Mouse (Mus musculus): ENCODE data around the gene Zbtb38. TPM values are rescaled to one million over a fixed set of nuclear protein-coding genes. Genes with fewer than 3 reads are reported as not detected.
A peak's percentile ranks its signal among the peaks of the same experiment; 100 is the strongest.

Gene Zbtb38
- polyA plus RNA-seq, 1 experiment from 2014 or later, result 7.5 TPM

- Histone ChIP-seq H3K36me3 (replicated peaks; ENCODE audit: insufficient read depth, low read length) (no peaks in the 10 kb centered on the region), H3K4me3 (ENCODE audit: low read depth, low read length) (no peak overlapping the region), H3K27ac (ENCODE audit: low read depth) (no peak overlapping the region), H3K4me2 (ENCODE audit: low read depth, low read length) (no peak overlapping the region), H3K4me1 (ENCODE audit: insufficient read depth) (0 out of 2 replicates have a peak, but pooled peaks cover 3% of the 10 kb centered on the region), H3K9ac (replicated peaks) (no peak overlapping the region), H3K9me3 (ENCODE audit: low read length) (no peaks in the 10 kb centered on the region), H3K27me3 (ENCODE audit: insufficient read depth, low read length) (no peaks in the 10 kb centered on the region)
- no peak for TF ChIP-seq EP300 (IDR thresholded peaks at IDR 0.05; ENCODE audit: low read depth)
- TF ChIP-seq CTCF (IDR thresholded peaks at IDR 0.05; ENCODE audit: low read depth), result peak; percentile 75
- WGBS (ENCODE audit: insufficient replicate concordance), result 51% methylated on average over 5 of the region's 5 CpGs
- ATAC-seq, result no peak
- DNase-seq, result peak; percentile 60
Observed at GRCm38 (mm10) chr9:96668628-96669027, 84.0 kb downstream of the Zbtb38 start.

GRCm38 (mm10) chr9:96660510-96661244 lies 92.0 kb downstream of the Zbtb38 start:
- H3K4me1 ChIP-seq (ENCODE audit: insufficient read depth), result no peaks in the 10 kb centered on the region
- H3K27ac ChIP-seq (ENCODE audit: low read depth), result no peak overlapping the region
- H3K9me3 ChIP-seq (ENCODE audit: low read length), result no peaks in the 10 kb centered on the region
- no peak overlapping the region for H3K4me3 ChIP-seq (ENCODE audit: low read depth, low read length)
- TF ChIP-seq CTCF (IDR thresholded peaks at IDR 0.05; ENCODE audit: low read depth) (no peak), EP300 (IDR thresholded peaks at IDR 0.05; ENCODE audit: low read depth) (no peak)
- DNase-seq (no peak), ATAC-seq (no peak)
- no peaks in the 10 kb centered on the region for H3K36me3 ChIP-seq (replicated peaks; ENCODE audit: insufficient read depth, low read length)
- no peak overlapping the region for H3K9ac ChIP-seq (replicated peaks)
- WGBS (ENCODE audit: insufficient replicate concordance), result 77% methylated on average over 10 of the region's 10 CpGs
- no peak overlapping the region for H3K4me2 ChIP-seq (ENCODE audit: low read depth, low read length)
- no peaks in the 10 kb centered on the region for H3K27me3 ChIP-seq (ENCODE audit: insufficient read depth, low read length)

GRCm38 (mm10) chr9:96659801-96660200 lies 92.8 kb downstream of the Zbtb38 start:
- DNase-seq (no peak), ATAC-seq (no peak)
- Histone ChIP-seq H3K36me3 (replicated peaks; ENCODE audit: insufficient read depth, low read length) (no peaks in the 10 kb centered on the region), H3K4me2 (ENCODE audit: low read depth, low read length) (no peak overlapping the region), H3K27me3 (ENCODE audit: insufficient read depth, low read length) (no peaks in the 10 kb centered on the region), H3K4me3 (ENCODE audit: low read depth, low read length) (no peak overlapping the region), H3K9me3 (ENCODE audit: low read length) (no peaks in the 10 kb centered on the region), H3K9ac (replicated peaks) (no peak overlapping the region), H3K27ac (ENCODE audit: low read depth) (no peak overlapping the region), H3K4me1 (ENCODE audit: insufficient read depth) (no peaks in the 10 kb centered on the region)
- TF ChIP-seq CTCF (IDR thresholded peaks at IDR 0.05; ENCODE audit: low read depth) (no peak), EP300 (IDR thresholded peaks at IDR 0.05; ENCODE audit: low read depth) (no peak)
- WGBS (ENCODE audit: insufficient replicate concordance), result 69% methylated on average over 2 of the region's 2 CpGs

- no peaks in the 10 kb centered on the region for H3K27me3 ChIP-seq (ENCODE audit: insufficient read depth, low read length)
- no peak overlapping the region for H3K27ac ChIP-seq (ENCODE audit: low read depth)
- no peak for DNase-seq
- no peak for ATAC-seq
- H3K4me1 ChIP-seq (ENCODE audit: insufficient read depth), result no peaks in the 10 kb centered on the region
- H3K4me3 ChIP-seq (ENCODE audit: low read depth, low read length), result no peak overlapping the region
- no peak for TF ChIP-seq CTCF (IDR thresholded peaks at IDR 0.05; ENCODE audit: low read depth)
- no peak for TF ChIP-seq EP300 (IDR thresholded peaks at IDR 0.05; ENCODE audit: low read depth)
- H3K9me3 ChIP-seq (ENCODE audit: low read length), result no peaks in the 10 kb centered on the region
- no peaks in the 10 kb centered on the region for H3K36me3 ChIP-seq (replicated peaks; ENCODE audit: insufficient read depth, low read length)
- H3K9ac ChIP-seq (replicated peaks), result no peak overlapping the region
- no peak overlapping the region for H3K4me2 ChIP-seq (ENCODE audit: low read depth, low read length)
- WGBS (ENCODE audit: insufficient replicate concordance), result 33% methylated on average over 4 of the region's 4 CpGs
Observed at GRCm38 (mm10) chr9:96653538-96653937, 99.1 kb downstream of the Zbtb38 start.

- no peak for DNase-seq
- 39% methylated on average over 6 of the region's 6 CpGs for WGBS (ENCODE audit: insufficient replicate concordance)
Observed at GRCm38 (mm10) chr9:96652763-96653162, 99.9 kb downstream of the Zbtb38 start.

GRCm38 (mm10) chr9:96650807-96651206 lies 101.8 kb downstream of the Zbtb38 start:
- H3K36me3 ChIP-seq (replicated peaks; ENCODE audit: insufficient read depth, low read length), result no peaks in the 10 kb centered on the region
- H3K4me2 ChIP-seq (ENCODE audit: low read depth, low read length), result no peak overlapping the region
- H3K27me3 ChIP-seq (ENCODE audit: insufficient read depth, low read length), result no peaks in the 10 kb centered on the region
- H3K4me3 ChIP-seq (ENCODE audit: low read depth, low read length), result no peak overlapping the region
- 40% methylated on average over 7 of the region's 7 CpGs for WGBS (ENCODE audit: insufficient replicate concordance)
- no peaks in the 10 kb centered on the region for H3K9me3 ChIP-seq (ENCODE audit: low read length)
- no peaks in the 10 kb centered on the region for H3K4me1 ChIP-seq (ENCODE audit: insufficient read depth)
- ATAC-seq, result no peak
- DNase-seq, result no peak
- no peak overlapping the region for H3K9ac ChIP-seq (replicated peaks)
- no peak overlapping the region for H3K27ac ChIP-seq (ENCODE audit: low read depth)
- TF ChIP-seq EP300 (IDR thresholded peaks at IDR 0.05; ENCODE audit: low read depth), result no peak
- TF ChIP-seq CTCF (IDR thresholded peaks at IDR 0.05; ENCODE audit: low read depth), result no peak

More at GRCm38 (mm10) chr9:96652763-96653162, 99.9 kb downstream of the Zbtb38 start:
- Histone ChIP-seq H3K27ac (ENCODE audit: low read depth) (no peak overlapping the region), H3K36me3 (replicated peaks; ENCODE audit: insufficient read depth, low read length) (no peaks in the 10 kb centered on the region), H3K4me2 (ENCODE audit: low read depth, low read length) (no peak overlapping the region), H3K9ac (replicated peaks) (no peak overlapping the region), H3K27me3 (ENCODE audit: insufficient read depth, low read length) (no peaks in the 10 kb centered on the region), H3K9me3 (ENCODE audit: low read length) (no peaks in the 10 kb centered on the region), H3K4me3 (ENCODE audit: low read depth, low read length) (no peak overlapping the region), H3K4me1 (ENCODE audit: insufficient read depth) (no peaks in the 10 kb centered on the region)
- no peak for ATAC-seq
- TF ChIP-seq EP300 (IDR thresholded peaks at IDR 0.05; ENCODE audit: low read depth) (no peak), CTCF (IDR thresholded peaks at IDR 0.05; ENCODE audit: low read depth) (peak; percentile 62)
